Mouse (Mus musculus) pancreas, adult 10 weeks (tissue): ENCODE measurements around the gene Tlr5. TPM values are rescaled to one million over a fixed set of nuclear protein-coding genes. Genes with fewer than 3 reads are reported as not detected.

Experiments used
- polyA plus RNA-seq: library from polyadenylated mRNA; stranded (reverse); fragments of 350-450 nt; fragmentation: Illumina TruSeq; extraction: RNeasy Lipid Tissue Mini Kit (QIAGEN cat#74804); gene quantifications from one replicate; pipeline ENCODE4 v1.2.3, GENCODE M21; 2015; ENCODE audit warnings: low read depth, low replicate concordance; ENCODE audit not compliant: insufficient read depth

Gene Tlr5
- polyA plus RNA-seq, result 0.66 TPM

GRCm38 (mm10) chr1:182954287-182955046 lies at the start of gene Tlr5:
Tlr5 (plus strand) TSS chr1:182954788.

Other genes starting within 250 kb of the Tlr5 start
- not detected for gene Ccdc185, start 205.6 kb upstream of the Tlr5 start, polyA plus RNA-seq
- gene Susd4, start 190.9 kb upstream of the Tlr5 start, polyA plus RNA-seq, result 0.74 TPM